In the genomic region with DNA sequence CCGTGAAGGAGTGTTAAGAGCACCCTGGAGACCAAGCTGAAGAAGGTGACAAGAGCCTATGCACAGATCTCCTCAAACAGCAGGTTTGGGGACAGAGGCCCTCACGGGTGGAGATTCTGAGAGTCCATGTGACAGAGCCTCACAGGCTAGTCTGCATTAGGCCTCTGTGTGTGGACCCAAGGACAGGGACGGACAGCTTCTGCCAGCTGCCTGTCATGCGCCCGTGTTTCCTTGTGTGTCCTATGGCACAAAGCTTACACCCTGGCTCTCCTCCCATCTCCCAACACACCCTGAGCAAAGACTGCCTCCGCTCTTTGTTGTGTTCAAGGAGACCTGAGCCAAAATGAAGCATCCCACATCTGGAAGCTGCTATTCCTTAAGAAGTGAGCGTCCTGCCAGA, we compare ENCODE assay signal across 25 mouse cellular contexts.
DNase-seq lines count a peak whose midpoint lies in the region; ATAC-seq and TF ChIP-seq lines count a peak whose summit lies in the region.
"Had no signal": no experiment of that assay in that cellular context is flagged by ENCODE, and none has a peak within 500 bp of the region (broad histone marks: within the 10 kb centered on the region; RNA-seq: fewer than 3 reads in every experiment).

No protein-coding gene starts in this region.

- no peaks in the 10 kb centered on the region for H3K9me3 ChIP-seq in lung, postnatal 0 days (ENCODE audit: low read length)
- no peaks in the 10 kb centered on the region for H3K9me3 ChIP-seq in limb, embryonic 10.5 days (replicated peaks)
- no peaks in the 10 kb centered on the region for H3K9me3 ChIP-seq in midbrain, embryonic 15.5 days
- H3K9me3 ChIP-seq: embryonic facial prominence, embryonic 12.5 days; forebrain, embryonic 12.5 days; forebrain, embryonic 15.5 days; heart, embryonic 10.5 days; heart, embryonic 13.5 days; hindbrain, embryonic 12.5 days; hindbrain, embryonic 15.5 days had no signal

- peak; percentile 28; the same call in 1 of the 2 replicates for ATAC-seq in lung, postnatal 0 days
- no peak for ATAC-seq in midbrain, embryonic 15.5 days (replicated peaks)
- ATAC-seq: CD4-positive, CD25-positive, alpha-beta regulatory T cell, adult 4 months; forebrain, embryonic 15.5 days; intestine, postnatal 0 days had no signal

- peak; percentile 49 for DNase-seq in adrenal gland, postnatal 14 days
- DNase-seq in adrenal gland, postnatal 4 days (ENCODE audit: low spot score in 2 of 2): no peak
- DNase-seq in lung, postnatal 0 days (ENCODE audit: low spot score): no peak
- no peak for DNase-seq in lung, postnatal 10 days
- DNase-seq in limb, embryonic 10.5 days (ENCODE audit: low spot score): no peak
- DNase-seq in cerebellum, postnatal 36 days: no peak
- DNase-seq: cerebellum, adult 11 months; cerebellum, adult 2 months; cerebellum, adult 9-11 months; cerebellum, postnatal 25 days; gastrocnemius, postnatal 10 days; gastrocnemius, postnatal 36 days had no signal

- no peak overlapping the region for H3K4me3 ChIP-seq in lung, postnatal 0 days (ENCODE audit: low read depth, low read length)
- H3K4me3 ChIP-seq in brown adipose tissue, adult 24 weeks (ENCODE audit: insufficient read depth, low read depth, low read length): no peak overlapping the region
- no peak overlapping the region for H3K4me3 ChIP-seq in limb, embryonic 10.5 days
- no peak overlapping the region for H3K4me3 ChIP-seq in midbrain, embryonic 15.5 days
- H3K4me3 ChIP-seq: embryonic facial prominence, embryonic 12.5 days; erythroblast, embryonic 14.5 days; forebrain, embryonic 12.5 days; forebrain, embryonic 15.5 days; heart, adult 2 months; heart, embryonic 10.5 days; heart, embryonic 13.5 days; hindbrain, embryonic 12.5 days; hindbrain, embryonic 15.5 days had no signal

- no peak overlapping the region for H3K4me2 ChIP-seq in lung, postnatal 0 days (replicated peaks; ENCODE audit: low read depth, low read length)
- H3K4me2 ChIP-seq in midbrain, embryonic 15.5 days: no peak overlapping the region
- H3K4me2 ChIP-seq: embryonic facial prominence, embryonic 12.5 days; forebrain, embryonic 12.5 days; forebrain, embryonic 15.5 days; heart, embryonic 13.5 days; hindbrain, embryonic 12.5 days; hindbrain, embryonic 15.5 days had no signal

- no peaks in the 10 kb centered on the region for H3K36me3 ChIP-seq in lung, postnatal 0 days (ENCODE audit: insufficient read depth, low read length)
- no peaks in the 10 kb centered on the region for H3K36me3 ChIP-seq in limb, embryonic 10.5 days
- H3K36me3 ChIP-seq in midbrain, embryonic 15.5 days (replicated peaks): no peaks in the 10 kb centered on the region
- H3K36me3 ChIP-seq: embryonic facial prominence, embryonic 12.5 days; forebrain, embryonic 12.5 days; forebrain, embryonic 15.5 days; heart, embryonic 10.5 days; heart, embryonic 13.5 days; hindbrain, embryonic 12.5 days; hindbrain, embryonic 15.5 days had no signal

- TF ChIP-seq EP300 in lung, postnatal 0 days (IDR thresholded peaks at IDR 0.05): no peak

- no peaks in the 10 kb centered on the region for H3K27me3 ChIP-seq in lung, postnatal 0 days (replicated peaks; ENCODE audit: insufficient read depth, low read length)
- H3K27me3 ChIP-seq in limb, embryonic 10.5 days (ENCODE audit: low read depth, poor library complexity, severe bottlenecking): no peaks in the 10 kb centered on the region
- no peaks in the 10 kb centered on the region for H3K27me3 ChIP-seq in midbrain, embryonic 15.5 days (replicated peaks)
- H3K27me3 ChIP-seq: embryonic facial prominence, embryonic 12.5 days; forebrain, embryonic 12.5 days; forebrain, embryonic 15.5 days; heart, embryonic 13.5 days; hindbrain, embryonic 12.5 days; hindbrain, embryonic 15.5 days had no signal

- no peaks in the 10 kb centered on the region for H3K4me1 ChIP-seq in lung, postnatal 0 days (ENCODE audit: insufficient read depth, low read depth, low read length)
- H3K4me1 ChIP-seq in brown adipose tissue, adult 24 weeks (ENCODE audit: control insufficient read depth, insufficient read depth, insufficient read length, low read length): peaks cover 38% of the 10 kb centered on the region
- H3K4me1 ChIP-seq in limb, embryonic 10.5 days: peaks cover 22% of the 10 kb centered on the region
- H3K4me1 ChIP-seq in midbrain, embryonic 15.5 days: no peaks in the 10 kb centered on the region
- H3K4me1 ChIP-seq: hindbrain, embryonic 15.5 days had no signal

- 80% methylated on average over 7 of the region's 7 CpGs for WGBS in lung, postnatal 0 days
- WGBS in limb, embryonic 10.5 days: 93% methylated on average over 7 of the region's 7 CpGs
- WGBS in midbrain, embryonic 15.5 days: 92% methylated on average over 7 of the region's 7 CpGs

- TF ChIP-seq CTCF in lung, postnatal 0 days (IDR thresholded peaks at IDR 0.05): no peak

- H3K9ac ChIP-seq in lung, postnatal 0 days (replicated peaks; ENCODE audit: low read depth): no peak overlapping the region
- no peak overlapping the region for H3K9ac ChIP-seq in midbrain, embryonic 15.5 days
- H3K9ac ChIP-seq: embryonic facial prominence, embryonic 12.5 days; forebrain, embryonic 12.5 days; forebrain, embryonic 15.5 days; heart, embryonic 13.5 days; hindbrain, embryonic 12.5 days; hindbrain, embryonic 15.5 days had no signal

- H3K27ac ChIP-seq in lung, postnatal 0 days (ENCODE audit: low read length): no peak overlapping the region
- H3K27ac ChIP-seq in brown adipose tissue, adult 24 weeks (replicated peaks; ENCODE audit: low read depth, low read length): 0 out of 2 replicates have a peak overlapping the region, but pooled peaks have one; percentile 29
- peak overlapping the region; percentile 21; the same call in 1 of the 2 replicates for H3K27ac ChIP-seq in limb, embryonic 10.5 days
- no peak overlapping the region for H3K27ac ChIP-seq in midbrain, embryonic 15.5 days
- H3K27ac ChIP-seq: embryonic facial prominence, embryonic 12.5 days; forebrain, embryonic 12.5 days; forebrain, embryonic 15.5 days; heart, embryonic 10.5 days; hindbrain, embryonic 12.5 days; hindbrain, embryonic 15.5 days had no signal

Comparison
In these comparisons a context has a peak if more than half of its experiments do, and no peak if none do; other contexts are left out.
1. H3K27ac ChIP-seq: peak in brown adipose tissue, adult 24 weeks (single experiment) and limb, embryonic 10.5 days (single experiment); none in lung, postnatal 0 days (single experiment) and midbrain, embryonic 15.5 days (single experiment).